Mouse (Mus musculus) G1E (cell line): ENCODE measurements around the gene Hoxc8.

ENCODE experiments used
- CTCF ChIP-seq: IDR thresholded peaks from 2 replicates; pipeline ENCODE4 v1.5.1; 2012; ENCODE audit warnings: low read depth, low read length, inconsistent platforms, mixed read lengths
- GATA1 ChIP-seq: IDR thresholded peaks from 2 replicates; pipeline ENCODE4 v1.6.1; 2012; ENCODE audit warnings: borderline replicate concordance, low read length, inconsistent platforms, mixed read lengths
- POLR2AphosphoS5 ChIP-seq: IDR thresholded peaks from 2 replicates; pipeline ENCODE4 v1.6.1; 2012; ENCODE audit warnings: low read depth, low read length, inconsistent platforms; ENCODE audit not compliant: insufficient replicate concordance

DNA sequence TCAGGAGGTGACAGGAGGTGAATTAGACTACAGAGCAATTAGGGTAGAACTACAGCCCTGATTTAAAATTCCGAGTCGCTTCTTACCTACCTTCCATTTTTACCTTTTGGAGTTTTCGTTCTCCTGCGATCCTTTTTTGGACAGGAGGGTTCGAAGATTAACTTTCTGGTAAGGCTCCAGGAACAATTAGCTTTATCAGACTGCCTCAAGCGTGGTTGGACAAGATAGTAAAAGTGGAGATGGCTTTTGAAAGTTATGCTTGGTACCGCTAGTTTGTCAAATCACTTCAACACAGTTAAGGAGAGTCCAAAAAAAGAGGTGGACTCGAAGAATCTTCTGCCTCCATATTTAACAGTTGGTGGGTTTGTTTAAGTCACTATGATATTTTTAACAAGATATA lies 31.1 kb downstream of the Hoxc8 start:
- TF ChIP-seq CTCF (no peak), POLR2AphosphoS5 (no peak), GATA1 (no peak)
